Mouse (Mus musculus) macrophage (primary cell): ENCODE data around the gene Mest. TPM values are rescaled to one million over a fixed set of nuclear protein-coding genes. Genes with fewer than 3 reads are reported as not detected.

Experiments
- H3K27ac ChIP-seq: fragments of 350-480 bp; formaldehyde crosslinking; 2 replicates; pipeline ENCODE4 v1.9.0; 2021
- H3K36me3 ChIP-seq: fragments of 350-480 bp; formaldehyde crosslinking; 2 replicates; pipeline ENCODE4 v1.9.0; 2021; ENCODE audit errors: inconsistent target
- H3K4me3 ChIP-seq: fragments of 350-480 bp; formaldehyde crosslinking; 2 replicates; pipeline ENCODE4 v1.9.0; 2021; ENCODE audit errors: inconsistent target
- H3K79me2 ChIP-seq: fragments of 350-480 bp; formaldehyde crosslinking; 2 replicates; pipeline ENCODE4 v1.9.0; 2021; ENCODE audit errors: inconsistent target
- WGBS: methylation state at CpG from one replicate; pipeline ENCODE4 v1.1.7; 2026; ENCODE audit warnings: inconsistent platforms; ENCODE audit not compliant: missing documents; 5-methylcytosine and 5-hydroxymethylcytosine counted together
- polyA plus RNA-seq: library from polyadenylated mRNA; stranded (reverse); fragments of 250-400 nt; gene quantifications from 3 replicates; pipeline ENCODE4 v1.2.4, GENCODE M21; 2018; ENCODE audit warnings: inconsistent platforms

The Mest gene
- polyA plus RNA-seq, 1 experiment from 2014 or later = 0.07 TPM

DNA sequence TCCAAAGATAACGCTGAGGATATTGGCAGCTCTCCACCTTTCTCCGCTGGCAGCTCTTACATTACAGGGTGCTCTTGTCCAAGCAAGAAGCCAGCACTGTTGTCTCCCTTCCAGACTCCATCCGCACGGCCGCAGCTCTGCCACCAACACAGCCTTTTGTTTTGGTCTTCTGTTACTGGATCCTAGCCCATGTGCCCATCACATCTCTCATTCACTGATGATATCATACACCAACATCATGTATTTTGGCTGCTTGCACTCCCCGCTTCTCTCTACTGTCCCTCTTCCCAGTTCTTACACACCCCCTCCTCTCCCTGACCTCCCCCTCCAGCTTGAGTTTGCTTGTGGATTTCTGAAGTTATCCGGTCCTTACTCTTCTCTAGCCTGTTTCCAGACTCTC lies 6.6 kb upstream of the Mest start:
- Histone ChIP-seq H3K4me3 (no peak overlapping the region), H3K27ac (no peak overlapping the region), H3K79me2 (no peaks in the 10 kb centered on the region), H3K36me3 (no peaks in the 10 kb centered on the region)
- WGBS = 94% methylated on average over 7 of the region's 7 CpGs

DNA sequence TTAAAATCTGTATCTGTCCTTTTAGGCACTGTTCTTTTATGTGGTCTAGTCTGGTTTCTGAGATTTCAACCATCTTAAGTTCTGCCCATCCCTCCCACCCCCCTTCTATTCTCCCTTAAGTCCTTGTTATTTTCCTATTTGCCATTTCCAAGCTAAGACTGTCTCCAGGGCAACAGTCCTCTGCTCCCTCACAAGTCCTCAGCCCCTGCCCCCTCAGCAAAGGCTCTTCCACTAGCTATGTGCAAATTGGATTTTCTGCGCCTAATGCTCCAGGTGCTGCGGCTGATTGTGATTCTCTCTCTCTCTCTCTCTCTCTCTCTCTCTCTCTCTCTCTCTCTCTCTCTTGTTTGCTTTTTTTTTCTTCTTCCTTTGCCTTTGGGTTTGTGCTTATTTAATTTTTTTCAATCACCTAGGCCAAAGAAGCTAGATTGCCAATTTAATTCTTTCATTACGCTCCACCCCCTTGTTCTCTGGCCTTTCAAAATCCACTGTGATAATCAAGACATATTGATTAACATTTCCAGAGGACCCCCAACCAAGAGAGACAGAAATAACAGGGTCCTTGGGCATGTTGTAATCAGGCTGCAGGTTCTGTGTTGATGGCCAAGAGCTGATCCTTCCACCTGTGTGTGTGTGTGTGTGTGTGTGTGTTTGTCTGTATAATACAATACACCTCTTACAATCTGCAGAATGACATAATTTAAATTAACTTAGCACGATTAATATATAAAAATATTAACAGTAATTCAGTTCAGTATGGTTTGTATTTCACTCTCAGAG lies 772 bp upstream of the Mest start:
- no peaks in the 10 kb centered on the region for H3K36me3 ChIP-seq
- H3K79me2 ChIP-seq = no peaks in the 10 kb centered on the region
- WGBS = 96% methylated on average over 4 of the region's 4 CpGs
- no peak overlapping the region for H3K27ac ChIP-seq
- H3K4me3 ChIP-seq = no peak overlapping the region

DNA sequence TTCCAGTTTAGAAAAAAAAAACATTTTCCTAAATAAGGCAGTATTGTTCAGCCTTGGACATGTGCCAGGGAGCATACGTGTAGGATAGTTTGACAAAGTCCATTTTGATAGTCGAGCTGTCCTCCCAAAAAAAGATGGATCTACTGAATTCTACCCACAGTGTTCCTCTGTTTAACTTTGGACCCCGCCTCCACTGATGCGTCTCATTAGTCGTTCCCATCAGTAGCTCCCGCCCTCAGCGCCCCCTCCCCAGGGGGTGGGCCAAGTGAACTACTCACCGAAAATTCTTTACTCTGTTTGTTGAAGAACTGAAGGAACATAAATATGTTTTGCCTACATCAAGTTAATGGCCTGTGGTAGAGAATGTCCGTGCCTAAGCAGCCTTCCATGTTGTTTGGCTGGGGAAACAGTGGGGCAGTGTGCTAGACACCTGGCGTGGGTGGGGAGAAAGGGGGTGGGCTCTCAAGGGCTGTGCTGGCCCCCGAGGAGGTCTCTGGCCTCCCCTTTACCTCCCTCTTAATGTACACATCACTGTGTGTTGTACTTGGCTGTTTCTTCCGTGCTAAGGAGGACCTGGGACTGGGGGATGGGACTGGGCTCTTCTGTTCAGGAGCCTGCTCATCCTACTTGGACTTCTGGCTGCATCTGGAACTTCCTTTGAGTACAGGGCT lies 7.1 kb downstream of the Mest start:
- Histone ChIP-seq H3K36me3 (no peaks in the 10 kb centered on the region), H3K4me3 (no peak overlapping the region), H3K79me2 (no peaks in the 10 kb centered on the region), H3K27ac (no peak overlapping the region)
- WGBS = 87% methylated on average over 12 of the region's 12 CpGs

GRCm38 (mm10) chr6:30732571-30733130 lies 9.3 kb downstream of the Mest start:
- Histone ChIP-seq H3K27ac (no peak overlapping the region), H3K79me2 (no peaks in the 10 kb centered on the region), H3K4me3 (no peak overlapping the region), H3K36me3 (no peaks in the 10 kb centered on the region)
- 79% methylated on average over 17 of the region's 18 CpGs for WGBS

DNA sequence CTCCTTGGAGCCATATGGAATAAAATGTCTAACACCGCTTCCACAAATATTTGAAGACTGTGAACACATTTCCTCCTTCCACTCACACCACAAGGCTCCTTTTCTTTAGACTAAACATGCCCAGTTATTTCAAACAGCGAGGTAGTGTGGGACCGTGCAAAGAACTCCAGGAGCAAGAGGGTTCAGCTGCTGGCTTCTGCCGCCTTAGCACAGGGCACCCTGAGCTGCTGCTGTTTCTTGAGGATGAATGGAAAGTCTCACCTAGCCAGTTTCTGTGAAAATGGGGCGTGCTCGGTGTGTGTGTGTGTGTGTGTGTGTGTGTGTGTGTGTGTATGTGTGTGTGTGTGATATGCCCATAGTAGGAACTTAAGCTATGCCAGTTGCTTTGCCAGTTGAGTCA lies 11.1 kb downstream of the Mest start:
- no peaks in the 10 kb centered on the region for H3K36me3 ChIP-seq
- no peak overlapping the region for H3K4me3 ChIP-seq
- H3K27ac ChIP-seq = no peak overlapping the region
- H3K79me2 ChIP-seq = no peaks in the 10 kb centered on the region
- 63% methylated on average over 6 of the region's 6 CpGs for WGBS

GRCm38 (mm10) chr6:30734988-30735727 lies 11.8 kb downstream of the Mest start:
- Histone ChIP-seq H3K27ac (no peak overlapping the region), H3K79me2 (no peaks in the 10 kb centered on the region), H3K36me3 (no peaks in the 10 kb centered on the region), H3K4me3 (no peak overlapping the region)
- WGBS = 45% methylated on average over 22 of the region's 22 CpGs

DNA sequence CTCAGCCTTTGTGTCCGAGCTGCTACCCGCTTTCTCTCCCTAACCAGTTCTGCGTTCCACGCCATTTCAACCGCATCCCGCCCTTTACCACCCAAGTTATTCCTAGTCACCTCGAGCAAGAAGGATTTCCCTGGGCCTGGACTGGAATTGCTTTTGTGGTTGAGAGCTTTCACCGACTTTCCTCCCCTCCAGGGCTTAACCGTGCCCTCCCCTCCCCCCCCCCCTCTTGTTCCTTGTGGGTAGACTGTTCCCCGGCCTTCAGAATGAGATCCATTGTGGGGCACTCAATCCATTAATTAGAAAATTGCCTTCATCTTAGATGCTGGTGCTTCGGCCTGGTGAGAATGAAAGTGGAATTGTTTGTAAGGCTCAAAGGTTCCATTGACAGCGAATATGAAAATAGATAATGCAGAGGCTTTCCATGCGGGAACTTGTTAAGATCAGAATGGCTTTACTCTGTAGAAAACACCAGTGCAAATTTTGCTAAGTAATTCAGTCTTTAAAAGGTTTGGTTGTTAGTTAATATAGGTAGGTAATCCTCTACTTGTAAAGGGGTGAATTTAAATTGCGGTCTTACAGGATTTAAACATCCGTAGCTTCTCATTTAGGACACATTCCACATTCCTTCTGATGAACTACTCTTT lies 12.5 kb downstream of the Mest start:
- H3K4me3 ChIP-seq = no peak overlapping the region
- no peak overlapping the region for H3K27ac ChIP-seq
- no peaks in the 10 kb centered on the region for H3K36me3 ChIP-seq
- no peaks in the 10 kb centered on the region for H3K79me2 ChIP-seq
- WGBS = 60% methylated on average over 14 of the region's 15 CpGs

DNA sequence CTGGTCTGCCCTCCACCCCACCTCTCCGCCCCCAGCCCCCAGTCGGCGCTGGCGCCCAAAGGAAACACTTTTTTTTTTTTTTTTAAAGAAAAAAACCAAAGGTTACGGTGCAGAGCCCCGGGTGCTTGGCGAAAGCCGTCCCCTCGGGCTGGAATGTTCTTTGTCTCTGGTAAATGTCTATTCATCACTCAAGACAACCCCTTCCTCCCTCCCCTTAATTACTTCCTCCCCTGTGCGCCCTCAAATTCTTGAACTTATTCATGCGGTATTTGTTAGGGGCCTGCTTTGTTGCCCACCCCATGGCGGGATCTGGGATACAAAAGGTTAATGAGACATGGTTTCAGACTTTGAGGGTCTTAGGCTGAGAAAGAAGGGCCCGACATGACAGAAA lies 13.0 kb downstream of the Mest start:
- 45% methylated on average over 13 of the region's 13 CpGs for WGBS

DNA sequence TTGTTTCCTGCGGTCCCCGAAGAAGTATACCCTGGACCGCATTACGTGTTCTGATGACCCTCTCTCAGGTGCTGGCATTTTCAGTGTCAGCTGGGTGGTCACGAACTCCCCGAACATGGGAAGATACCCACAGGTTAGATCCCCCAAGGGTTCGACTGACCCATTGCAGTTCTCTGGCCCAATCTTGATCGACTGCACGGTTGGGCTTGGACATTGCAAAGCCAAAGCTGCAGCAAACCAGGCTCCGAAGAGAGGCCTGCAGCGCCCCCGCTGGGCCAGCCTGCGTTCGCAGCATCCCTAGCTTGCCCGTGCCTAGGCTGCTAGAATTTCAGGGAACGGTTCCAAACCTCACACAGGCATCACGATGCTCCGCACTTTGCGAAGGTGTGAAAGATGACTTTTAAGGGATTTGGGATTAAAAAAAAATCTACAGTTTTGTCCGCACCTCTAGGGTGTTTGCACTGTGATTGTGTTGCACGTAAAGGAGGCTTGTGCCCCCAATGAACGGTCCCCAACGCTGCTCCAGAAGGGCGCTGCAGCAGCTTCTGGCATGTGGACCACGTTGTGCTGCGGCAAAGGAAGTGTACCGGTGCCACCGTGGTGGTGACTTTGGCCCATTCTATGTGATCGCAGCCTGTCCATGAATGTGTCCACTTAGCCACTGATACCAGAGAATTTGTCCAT lies 13.7 kb downstream of the Mest start:
- Histone ChIP-seq H3K36me3 (no peaks in the 10 kb centered on the region), H3K79me2 (no peaks in the 10 kb centered on the region), H3K4me3 (no peak overlapping the region), H3K27ac (no peak overlapping the region)
- 49% methylated on average over 29 of the region's 29 CpGs for WGBS

More for the DNA sequence above, 13.0 kb downstream of the Mest start:
- no peak overlapping the region for H3K4me3 ChIP-seq
- no peak overlapping the region for H3K27ac ChIP-seq
- H3K79me2 ChIP-seq = no peaks in the 10 kb centered on the region
- H3K36me3 ChIP-seq = no peaks in the 10 kb centered on the region

GRCm38 (mm10) chr6:30737548-30738463 lies 14.5 kb downstream of the Mest start:
- no peaks in the 10 kb centered on the region for H3K79me2 ChIP-seq
- H3K36me3 ChIP-seq = no peaks in the 10 kb centered on the region
- WGBS = 35% methylated on average over 65 of the region's 66 CpGs
- H3K4me3 ChIP-seq = no peak overlapping the region
- H3K27ac ChIP-seq = no peak overlapping the region

- no peak overlapping the region for H3K27ac ChIP-seq
- H3K4me3 ChIP-seq = no peak overlapping the region
- 50% methylated on average over 20 of the region's 20 CpGs for WGBS
- no peaks in the 10 kb centered on the region for H3K79me2 ChIP-seq
- H3K36me3 ChIP-seq = peaks cover 1% of the 10 kb centered on the region; the same call in 1 of the 2 replicates
Observed at GRCm38 (mm10) chr6:30738464-30739006, 15.2 kb downstream of the Mest start.

GRCm38 (mm10) chr6:30739177-30739747 lies 15.9 kb downstream of the Mest start:
- no peaks in the 10 kb centered on the region for H3K79me2 ChIP-seq
- peaks cover 8% of the 10 kb centered on the region; the same call in 1 of the 2 replicates for H3K36me3 ChIP-seq
- 54% methylated on average over 10 of the region's 10 CpGs for WGBS
- no peak overlapping the region for H3K27ac ChIP-seq
- H3K4me3 ChIP-seq = no peak overlapping the region

DNA sequence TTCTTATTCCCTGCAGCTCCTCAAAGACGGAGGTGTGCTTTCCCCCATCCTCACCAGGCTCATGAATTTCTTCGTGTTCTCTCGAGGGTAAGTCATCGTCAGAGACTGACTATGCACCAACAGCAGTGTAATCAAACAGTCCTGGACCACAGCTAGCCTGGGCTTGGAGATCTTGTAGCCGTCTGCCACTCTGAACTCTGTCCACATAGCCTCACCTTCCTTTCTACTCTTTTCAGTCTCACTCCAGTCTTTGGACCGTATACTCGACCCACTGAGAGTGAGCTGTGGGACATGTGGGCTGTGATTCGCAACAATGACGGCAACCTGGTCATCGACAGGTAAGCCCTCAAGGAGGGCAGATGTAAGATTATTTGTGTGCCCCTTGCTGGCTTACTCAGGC lies 21.5 kb downstream of the Mest start:
- H3K36me3 ChIP-seq = peaks cover 28% of the 10 kb centered on the region
- no peak overlapping the region for H3K4me3 ChIP-seq
- no peaks in the 10 kb centered on the region for H3K79me2 ChIP-seq
- WGBS = 96% methylated on average over 10 of the region's 10 CpGs
- H3K27ac ChIP-seq = no peak overlapping the region
